8 mouse cellular contexts compared by ENCODE assay signal in genomic region chr6:86897520-86897919, GRCm38 (mm10).
"Had no signal": no experiment of that assay in that cellular context is flagged by ENCODE, and none has a peak within 500 bp of the region (broad histone marks: within the 10 kb centered on the region; RNA-seq: fewer than 3 reads in every experiment).

No protein-coding gene starts in this region.

- DNase-seq: kidney, adult 8-10 months; kidney, postnatal 36 days; lung, embryonic 14.5 days; lung, postnatal 10 days; lung, postnatal 4 days; retina, postnatal 1 day; right cerebral cortex, postnatal 4 days; thymus, postnatal 4 days had no signal
